Mouse (Mus musculus): ENCODE measurements around the gene Kcnn4. TPM values are rescaled to one million over a fixed set of nuclear protein-coding genes. Genes with fewer than 3 reads are reported as not detected.
A peak's percentile ranks its signal among the peaks of the same experiment; 100 is the strongest.

The Kcnn4 gene
- polyA plus RNA-seq, 1 experiment, result 0.59 TPM

DNA sequence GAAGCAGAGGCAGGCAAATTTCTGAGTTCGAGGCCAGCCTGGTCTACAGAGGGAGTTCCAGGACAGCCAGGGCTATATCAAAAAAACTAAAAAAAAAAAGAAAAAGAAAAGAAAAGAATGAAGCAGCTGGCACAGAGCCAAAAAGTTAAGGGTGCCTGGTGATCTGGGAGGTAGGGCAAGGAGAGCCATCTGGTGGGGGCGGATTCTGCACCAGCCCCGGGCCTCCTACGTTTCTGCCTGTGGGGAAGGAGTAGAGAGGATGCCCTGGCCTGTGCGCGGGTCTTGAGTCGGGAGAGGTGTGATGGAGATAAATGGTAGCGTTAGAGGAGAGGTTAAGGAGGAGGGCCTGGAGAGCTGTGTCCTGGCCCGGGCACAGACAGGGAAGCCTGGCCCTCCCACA is 38.1 kb downstream of the Kcnn4 start:
- H3K4me1 ChIP-seq (ENCODE audit: control insufficient read depth, insufficient read depth, low read length), result peaks cover 33% of the 10 kb centered on the region
- 32% methylated on average over 9 of the region's 9 CpGs for WGBS
- H3K27me3 ChIP-seq (ENCODE audit: control insufficient read depth, insufficient read depth, low read length), result no peaks in the 10 kb centered on the region
- peak in 1 of 2 experiments; percentile 45 for DNase-seq
- H3K27ac ChIP-seq (ENCODE audit: insufficient read depth, low read length), result peak overlapping the region; percentile 4; the same call in 1 of the 2 replicates
- H3K4me3 ChIP-seq (replicated peaks; ENCODE audit: insufficient read depth, low read depth, low read length), result no peak overlapping the region
- TF ChIP-seq CTCF (IDR thresholded peaks at IDR 0.05; ENCODE audit: borderline replicate concordance, insufficient read depth, low read depth, low read length), result no peak
- TF ChIP-seq POLR2A (IDR thresholded peaks at IDR 0.05; ENCODE audit: borderline replicate concordance, insufficient read depth, low read length), result no peak

- peaks cover 27% of the 10 kb centered on the region for H3K4me1 ChIP-seq (ENCODE audit: control insufficient read depth, insufficient read depth, low read length)
- TF ChIP-seq CTCF (IDR thresholded peaks at IDR 0.05; ENCODE audit: borderline replicate concordance, insufficient read depth, low read depth, low read length) (no peak), POLR2A (IDR thresholded peaks at IDR 0.05; ENCODE audit: borderline replicate concordance, insufficient read depth, low read length) (no peak)
- H3K27ac ChIP-seq (ENCODE audit: insufficient read depth, low read length), result no peak overlapping the region
- H3K4me3 ChIP-seq (replicated peaks; ENCODE audit: insufficient read depth, low read depth, low read length), result no peak overlapping the region
- DNase-seq, result no peak
- no peaks in the 10 kb centered on the region for H3K27me3 ChIP-seq (ENCODE audit: control insufficient read depth, insufficient read depth, low read length)
- WGBS, result 95% methylated on average over 6 of the region's 6 CpGs
Measured at GRCm38 (mm10) chr7:24410123-24410522, 40.1 kb downstream of the Kcnn4 start.

GRCm38 (mm10) chr7:24410831-24411230 is 40.8 kb downstream of the Kcnn4 start:
- H3K27me3 ChIP-seq (ENCODE audit: control insufficient read depth, insufficient read depth, low read length), result no peaks in the 10 kb centered on the region
- no peak for DNase-seq
- peaks cover 27% of the 10 kb centered on the region for H3K4me1 ChIP-seq (ENCODE audit: control insufficient read depth, insufficient read depth, low read length)
- TF ChIP-seq POLR2A (IDR thresholded peaks at IDR 0.05; ENCODE audit: borderline replicate concordance, insufficient read depth, low read length) (no peak), CTCF (IDR thresholded peaks at IDR 0.05; ENCODE audit: borderline replicate concordance, insufficient read depth, low read depth, low read length) (no peak)
- WGBS, result 85% methylated on average over 3 of the region's 3 CpGs
- no peak overlapping the region for H3K4me3 ChIP-seq (replicated peaks; ENCODE audit: insufficient read depth, low read depth, low read length)
- H3K27ac ChIP-seq (ENCODE audit: insufficient read depth, low read length), result no peak overlapping the region

GRCm38 (mm10) chr7:24413630-24414029 is 43.6 kb downstream of the Kcnn4 start:
- Histone ChIP-seq H3K4me3 (replicated peaks; ENCODE audit: insufficient read depth, low read depth, low read length) (no peak overlapping the region), H3K27ac (ENCODE audit: insufficient read depth, low read length) (no peak overlapping the region), H3K4me1 (ENCODE audit: control insufficient read depth, insufficient read depth, low read length) (peaks cover 6% of the 10 kb centered on the region), H3K27me3 (ENCODE audit: control insufficient read depth, insufficient read depth, low read length) (no peaks in the 10 kb centered on the region)
- 85% methylated on average over 3 of the region's 3 CpGs for WGBS
- DNase-seq, result no peak
- TF ChIP-seq POLR2A (IDR thresholded peaks at IDR 0.05; ENCODE audit: borderline replicate concordance, insufficient read depth, low read length) (no peak), CTCF (IDR thresholded peaks at IDR 0.05; ENCODE audit: borderline replicate concordance, insufficient read depth, low read depth, low read length) (no peak)

DNA sequence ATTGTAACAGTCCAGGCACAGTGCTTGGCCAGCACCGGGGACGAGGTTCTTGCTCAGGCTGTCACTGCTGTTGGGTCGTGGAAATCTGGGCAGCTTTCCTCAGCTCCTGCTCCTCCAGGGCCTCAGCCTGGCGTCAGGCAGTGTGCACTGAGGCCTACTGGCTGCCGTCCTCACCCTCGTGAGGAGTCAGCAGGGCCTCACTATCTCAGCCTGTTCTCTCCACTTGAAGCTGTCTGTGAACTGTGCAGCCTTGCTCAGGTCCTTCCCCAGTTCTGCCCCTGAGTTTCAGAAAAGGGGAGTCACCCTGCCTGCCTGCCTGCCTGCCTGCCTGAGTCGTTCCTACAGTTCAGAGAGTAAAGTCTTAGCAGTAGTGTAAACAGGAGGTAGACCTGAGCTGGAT is 45.2 kb downstream of the Kcnn4 start:
- WGBS, result 19% methylated on average over 7 of the region's 7 CpGs
- H3K4me1 ChIP-seq (ENCODE audit: control insufficient read depth, insufficient read depth, low read length), result peaks cover 5% of the 10 kb centered on the region; the same call in 1 of the 2 replicates

GRCm38 (mm10) chr7:24419579-24419978 is 49.5 kb downstream of the Kcnn4 start:
- no peak for DNase-seq
- Histone ChIP-seq H3K4me3 (replicated peaks; ENCODE audit: insufficient read depth, low read depth, low read length) (no peak overlapping the region), H3K27me3 (ENCODE audit: control insufficient read depth, insufficient read depth, low read length) (no peaks in the 10 kb centered on the region), H3K4me1 (ENCODE audit: control insufficient read depth, insufficient read depth, low read length) (peaks cover 32% of the 10 kb centered on the region), H3K27ac (ENCODE audit: insufficient read depth, low read length) (no peak overlapping the region)
- 57% methylated on average over 8 of the region's 8 CpGs for WGBS
- no peak for TF ChIP-seq POLR2A (IDR thresholded peaks at IDR 0.05; ENCODE audit: borderline replicate concordance, insufficient read depth, low read length)
- no peak for TF ChIP-seq CTCF (IDR thresholded peaks at IDR 0.05; ENCODE audit: borderline replicate concordance, insufficient read depth, low read depth, low read length)

More for the DNA sequence above, 45.2 kb downstream of the Kcnn4 start:
- Histone ChIP-seq H3K27me3 (ENCODE audit: control insufficient read depth, insufficient read depth, low read length) (no peaks in the 10 kb centered on the region), H3K4me3 (replicated peaks; ENCODE audit: insufficient read depth, low read depth, low read length) (no peak overlapping the region), H3K27ac (ENCODE audit: insufficient read depth, low read length) (no peak overlapping the region)
- no peak for DNase-seq
- TF ChIP-seq POLR2A (IDR thresholded peaks at IDR 0.05; ENCODE audit: borderline replicate concordance, insufficient read depth, low read length) (no peak), CTCF (IDR thresholded peaks at IDR 0.05; ENCODE audit: borderline replicate concordance, insufficient read depth, low read depth, low read length) (no peak)

DNA sequence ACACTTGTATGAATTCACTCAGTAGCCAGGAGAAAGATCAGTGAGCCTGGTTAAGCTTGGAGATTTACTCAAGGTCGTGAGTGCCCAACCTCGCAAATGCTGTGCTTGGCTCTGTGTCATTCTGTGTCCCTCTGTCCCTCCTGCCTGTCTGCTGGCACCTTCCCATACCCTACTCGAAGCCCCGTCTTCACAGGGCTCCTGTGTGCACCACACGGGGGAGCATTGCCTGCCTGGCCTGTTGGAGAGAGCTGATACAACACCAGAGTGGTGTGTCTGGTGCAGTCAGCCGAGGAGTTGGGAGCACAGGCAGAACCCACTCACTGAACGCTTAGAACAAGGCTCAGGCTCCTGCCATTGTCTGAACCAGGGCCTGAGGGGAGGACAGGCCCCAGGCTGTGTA is 51.6 kb downstream of the Kcnn4 start:
- 16% methylated on average over 7 of the region's 7 CpGs for WGBS
- no peak; the same call in 1 of the 2 replicates for TF ChIP-seq CTCF (IDR thresholded peaks at IDR 0.05; ENCODE audit: borderline replicate concordance, insufficient read depth, low read depth, low read length)
- TF ChIP-seq POLR2A (IDR thresholded peaks at IDR 0.05; ENCODE audit: borderline replicate concordance, insufficient read depth, low read length), result no peak
- no peak overlapping the region for H3K27ac ChIP-seq (ENCODE audit: insufficient read depth, low read length)
- H3K4me3 ChIP-seq (replicated peaks; ENCODE audit: insufficient read depth, low read depth, low read length), result no peak overlapping the region
- peak in 1 of 2 experiments; percentile 45 for DNase-seq
- H3K27me3 ChIP-seq (ENCODE audit: control insufficient read depth, insufficient read depth, low read length), result no peaks in the 10 kb centered on the region
- H3K4me1 ChIP-seq (ENCODE audit: control insufficient read depth, insufficient read depth, low read length), result peaks cover 42% of the 10 kb centered on the region

- DNase-seq, result peak; percentile 62 to 64
- TF ChIP-seq CTCF (IDR thresholded peaks at IDR 0.05; ENCODE audit: borderline replicate concordance, insufficient read depth, low read depth, low read length), result no peak
- no peak for TF ChIP-seq POLR2A (IDR thresholded peaks at IDR 0.05; ENCODE audit: borderline replicate concordance, insufficient read depth, low read length)
- Histone ChIP-seq H3K27me3 (ENCODE audit: control insufficient read depth, insufficient read depth, low read length) (no peaks in the 10 kb centered on the region), H3K27ac (ENCODE audit: insufficient read depth, low read length) (no peak overlapping the region), H3K4me3 (replicated peaks; ENCODE audit: insufficient read depth, low read depth, low read length) (no peak overlapping the region), H3K4me1 (ENCODE audit: control insufficient read depth, insufficient read depth, low read length) (peaks cover 44% of the 10 kb centered on the region)
- 22% methylated on average over 8 of the region's 8 CpGs for WGBS
Measured at GRCm38 (mm10) chr7:24422251-24422650, 52.2 kb downstream of the Kcnn4 start.

All from cerebellum, adult 2 months (tissue).